Mouse (Mus musculus) adrenal gland, postnatal 36 days (tissue): ENCODE data around the gene Hic1. TPM values are rescaled to one million over a fixed set of nuclear protein-coding genes. Genes with fewer than 3 reads are reported as not detected.
A peak's percentile ranks its signal among the peaks of the same experiment; 100 is the strongest.

Experiments used
- DNase-seq, 2 experiments: peaks; one replicate each; pipeline ENCODE4 v3.0.0; 2021; ENCODE audit warnings: mixed read lengths in 1 of 2
- total RNA-seq, 2 experiments: library from RNA; stranded (reverse); gene quantifications; 2 replicates each; pipeline ENCODE4 v1.2.3; 2021

Gene Hic1
- total RNA-seq, 2 experiments from 2014 or later, result 8.3 to 9.0 TPM

GRCm38 (mm10) chr11:75167643-75168589 lies 1.4 kb downstream of the Hic1 start:
- peak in 1 of 2 experiments; percentile 62 for DNase-seq

- DNase-seq, result peak in 1 of 2 experiments; percentile 58
These were observed 2.3 kb downstream of the Hic1 start for GRCm38 (mm10) chr11:75166861-75167642.

GRCm38 (mm10) chr11:75166193-75166842 lies 3.0 kb downstream of the Hic1 start:
- no peak for DNase-seq

- DNase-seq, result peak; percentile 89 to 91
These were observed 3.7 kb downstream of the Hic1 start for GRCm38 (mm10) chr11:75165441-75166192.

- no peak for DNase-seq
These were observed 4.6 kb downstream of the Hic1 start for GRCm38 (mm10) chr11:75164750-75165149.

GRCm38 (mm10) chr11:75164051-75164450 lies 5.3 kb downstream of the Hic1 start:
- DNase-seq, result no peak

GRCm38 (mm10) chr11:75163379-75163778 lies 5.9 kb downstream of the Hic1 start:
- no peak for DNase-seq

GRCm38 (mm10) chr11:75162591-75163080 lies 6.7 kb downstream of the Hic1 start:
- DNase-seq, result no peak

- DNase-seq, result no peak
These were observed 7.8 kb downstream of the Hic1 start for GRCm38 (mm10) chr11:75161417-75162008.

GRCm38 (mm10) chr11:75160954-75161353 lies 8.4 kb downstream of the Hic1 start:
- DNase-seq, result no peak

GRCm38 (mm10) chr11:75159564-75159963 lies 9.8 kb downstream of the Hic1 start:
- peak; percentile 54 to 80 for DNase-seq

- DNase-seq, result no peak
These were observed 10.9 kb downstream of the Hic1 start for GRCm38 (mm10) chr11:75158432-75158831.

GRCm38 (mm10) chr11:75157901-75158300 lies 11.4 kb downstream of the Hic1 start:
- no peak for DNase-seq

GRCm38 (mm10) chr11:75157037-75157436 lies 12.3 kb downstream of the Hic1 start:
- DNase-seq, result no peak

GRCm38 (mm10) chr11:75156416-75156815 lies 12.9 kb downstream of the Hic1 start:
- DNase-seq, result no peak

- no peak for DNase-seq
These were observed 13.3 kb downstream of the Hic1 start for GRCm38 (mm10) chr11:75155985-75156384.

GRCm38 (mm10) chr11:75154053-75154585 lies 15.2 kb downstream of the Hic1 start:
- DNase-seq, result no peak

GRCm38 (mm10) chr11:75152603-75153557 lies 16.4 kb downstream of the Hic1 start:
- peak; percentile 37 to 60 for DNase-seq

GRCm38 (mm10) chr11:75150346-75150745 lies 19.0 kb downstream of the Hic1 start:
- DNase-seq, result no peak
